Mouse (Mus musculus): ENCODE measurements around the gene Tnfrsf14.

Tnfrsf14 gene

DNA sequence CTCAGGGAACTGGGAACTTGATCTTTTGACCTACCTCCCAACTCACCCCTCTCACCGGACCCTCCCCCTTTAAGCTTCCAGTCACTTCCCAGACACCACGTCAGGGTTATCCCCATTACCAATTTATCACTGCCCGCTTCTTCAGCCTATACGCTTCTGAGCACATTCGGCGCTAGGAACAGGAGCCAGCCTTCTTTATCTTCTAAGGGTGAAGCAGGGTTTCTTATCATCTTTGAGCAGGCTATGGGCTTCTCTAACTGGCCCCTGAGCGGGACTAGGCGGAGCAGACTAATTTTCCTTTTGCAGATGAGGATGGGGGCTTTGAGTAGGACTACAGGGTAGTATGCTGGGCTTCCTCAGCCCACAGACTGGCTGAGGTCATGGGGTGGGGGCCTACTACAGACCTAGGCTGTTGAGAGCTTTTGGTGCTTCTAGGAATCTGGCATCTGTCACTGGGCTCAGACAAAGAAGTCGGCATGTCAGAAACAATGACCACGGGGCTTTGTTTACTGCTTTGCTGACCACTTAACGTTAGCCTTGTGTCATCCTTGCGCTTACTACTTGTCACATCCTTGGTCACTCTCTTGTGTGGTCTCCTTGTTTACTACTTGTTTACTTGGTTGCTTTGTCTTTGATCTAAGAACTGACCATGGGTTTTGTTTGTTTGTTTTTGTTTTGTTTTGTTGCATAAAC is at the start of gene Tnfrsf14:
Gene Tnfrsf14, minus strand, starts transcription at position 169 of the 693 bp plus-strand sequence.
- no peak for DNase-seq

DNA sequence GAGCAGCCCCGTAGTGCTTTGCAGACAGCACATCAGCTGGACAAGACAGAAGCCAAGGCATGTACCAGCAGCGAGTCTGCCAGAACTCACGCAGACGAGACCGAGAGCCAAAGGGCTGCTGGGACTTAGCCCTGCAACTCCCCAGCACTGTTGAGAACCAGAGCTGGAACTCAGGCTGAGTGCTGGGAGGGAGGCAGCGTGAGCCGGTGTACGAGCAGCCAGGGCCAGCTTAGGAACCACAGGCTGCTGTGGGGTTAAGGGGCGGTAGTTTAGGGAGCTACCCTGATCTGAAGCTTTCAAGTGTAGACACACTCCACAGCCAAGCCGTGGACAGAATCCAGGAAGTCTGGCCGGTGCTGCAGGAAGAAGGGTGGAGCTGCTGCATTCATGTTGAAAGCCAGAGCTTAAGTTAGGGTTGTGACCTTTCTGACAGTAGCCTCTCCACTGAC is 45.8 kb upstream of the Tnfrsf14 start:
- no peak for DNase-seq

GRCm38 (mm10) chr4:154972546-154972945 is 44.2 kb upstream of the Tnfrsf14 start:
- no peak for DNase-seq

- peak; percentile 61 for DNase-seq
These were observed 38.8 kb upstream of the Tnfrsf14 start for GRCm38 (mm10) chr4:154967173-154967572.

DNA sequence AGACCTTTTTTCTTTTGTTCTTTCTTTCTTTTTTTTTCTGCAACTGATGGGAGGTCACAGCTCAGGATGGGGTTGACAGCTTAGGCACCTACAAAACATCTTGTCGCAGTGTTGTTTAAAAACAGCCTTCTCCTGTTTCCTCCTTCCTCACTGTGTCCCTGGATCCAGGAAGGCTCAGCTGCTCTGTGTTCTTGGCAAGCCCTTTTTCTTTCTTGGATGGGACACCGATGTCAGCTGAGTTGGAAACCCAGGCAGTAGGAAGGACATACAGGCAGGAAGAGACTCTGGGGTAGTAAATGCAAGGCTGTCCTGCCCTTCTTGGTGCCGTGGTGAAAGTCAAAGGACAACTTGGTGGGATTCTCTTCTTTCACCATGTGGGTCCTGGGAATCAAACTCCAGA is 37.5 kb upstream of the Tnfrsf14 start:
- no peak for DNase-seq

GRCm38 (mm10) chr4:154964581-154965235 is 36.3 kb upstream of the Tnfrsf14 start:
- no peak for DNase-seq

- peak; percentile 91 for DNase-seq
These were observed 35.7 kb upstream of the Tnfrsf14 start, which contains the start of gene Pank4 for GRCm38 (mm10) chr4:154963901-154964580. Gene Pank4 (plus strand): TSS chr4:154964123.

DNA sequence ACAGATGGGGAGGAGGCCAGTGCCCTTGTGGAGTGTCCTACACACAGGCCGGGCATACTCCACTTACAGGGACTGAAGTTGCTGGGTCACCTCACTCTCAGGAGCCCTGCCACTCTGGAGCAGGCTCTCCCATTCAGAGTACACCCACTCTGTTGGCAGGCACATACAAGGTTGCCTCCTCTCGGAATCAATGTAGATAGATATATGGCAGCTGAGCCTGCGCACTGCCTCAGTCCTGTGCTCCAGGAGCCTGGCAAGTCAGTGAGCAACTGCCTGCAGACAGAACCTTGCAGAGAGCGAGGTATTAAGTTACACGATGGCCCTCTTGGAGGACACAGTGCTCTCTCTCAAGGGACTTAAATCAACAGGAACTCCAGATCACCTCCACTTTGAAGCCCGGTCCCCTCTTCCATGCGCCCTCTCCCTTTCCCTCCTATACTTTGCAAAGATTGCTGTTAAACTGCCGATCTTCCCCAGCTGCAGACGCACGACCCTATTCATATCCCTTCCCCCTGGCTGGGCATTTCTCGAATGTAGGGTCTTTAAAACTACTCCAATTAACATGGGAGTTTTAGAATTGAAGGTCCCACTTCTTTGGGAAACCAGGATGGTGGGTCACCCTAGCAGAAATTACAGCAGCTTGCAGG is 35.0 kb upstream of the Tnfrsf14 start:
- DNase-seq, result peak; percentile 48

DNA sequence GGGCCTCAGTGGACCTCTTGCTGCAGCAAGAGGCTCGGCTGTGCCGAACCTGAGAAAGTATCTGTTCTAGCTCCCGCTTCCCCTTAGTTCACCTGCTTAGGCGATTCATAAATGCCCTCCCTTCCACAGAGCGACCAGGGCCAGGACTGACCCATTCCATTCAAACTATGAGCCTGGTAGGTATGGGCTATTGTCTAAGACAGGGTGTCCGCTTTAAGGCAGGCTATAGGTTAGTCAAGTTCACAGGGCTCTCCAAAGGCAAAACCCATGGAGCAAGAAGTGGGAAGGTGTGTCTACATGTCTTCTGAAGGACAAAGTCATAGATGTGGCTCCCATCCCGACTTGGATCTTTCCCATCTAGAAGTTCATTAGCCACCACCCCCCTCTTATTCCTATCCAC is 34.3 kb upstream of the Tnfrsf14 start:
- no peak for DNase-seq

DNA sequence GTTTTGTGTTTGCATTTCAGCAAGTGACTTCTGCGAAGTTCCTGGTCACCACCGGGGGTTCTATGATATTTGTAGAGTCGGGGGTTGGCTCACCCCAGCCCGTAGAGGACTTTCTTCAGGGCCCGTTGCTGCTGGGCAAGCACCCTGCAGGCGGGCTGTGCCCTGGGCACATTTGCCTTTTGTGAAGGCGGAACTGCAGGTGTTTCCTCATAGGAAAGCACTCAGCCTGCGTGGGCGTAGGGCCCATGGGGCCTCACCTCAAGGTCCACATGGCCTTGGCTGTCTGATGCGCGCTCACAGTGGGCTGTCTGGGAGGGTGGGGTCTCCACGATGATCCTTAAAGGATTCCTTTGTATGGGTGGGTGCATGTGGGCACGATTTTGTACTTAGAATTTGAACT is 33.5 kb upstream of the Tnfrsf14 start:
- DNase-seq, result peak; percentile 46

DNA sequence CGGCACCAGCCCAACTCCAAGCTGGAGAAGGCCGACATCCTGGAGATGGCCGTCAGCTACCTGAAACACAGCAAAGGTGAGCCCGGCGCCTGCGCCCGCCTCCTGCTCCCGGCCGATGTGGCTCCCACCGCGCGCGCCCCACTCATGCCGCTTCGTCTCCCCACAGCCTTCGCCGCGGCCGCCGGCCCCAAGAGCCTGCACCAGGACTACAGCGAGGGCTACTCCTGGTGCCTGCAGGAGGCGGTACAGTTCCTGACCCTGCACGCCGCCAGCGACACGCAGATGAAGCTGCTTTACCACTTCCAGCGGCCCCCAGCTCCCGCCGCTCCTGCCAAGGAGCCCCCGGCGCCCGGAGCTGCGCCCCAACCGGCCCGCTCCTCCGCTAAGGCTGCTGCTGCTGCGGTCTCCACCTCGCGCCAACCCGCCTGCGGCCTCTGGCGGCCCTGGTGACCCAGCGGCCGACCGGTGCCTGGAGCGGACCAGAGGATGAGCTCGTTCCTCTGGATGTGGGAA is 32.9 kb upstream of the Tnfrsf14 start:
- DNase-seq, result peak; percentile 60

- peak; percentile 47 for DNase-seq
These were observed 32.4 kb upstream of the Tnfrsf14 start, which contains the start of gene Hes5 for GRCm38 (mm10) chr4:154960690-154961225. Gene Hes5 (plus strand): TSS chr4:154960923.

DNA sequence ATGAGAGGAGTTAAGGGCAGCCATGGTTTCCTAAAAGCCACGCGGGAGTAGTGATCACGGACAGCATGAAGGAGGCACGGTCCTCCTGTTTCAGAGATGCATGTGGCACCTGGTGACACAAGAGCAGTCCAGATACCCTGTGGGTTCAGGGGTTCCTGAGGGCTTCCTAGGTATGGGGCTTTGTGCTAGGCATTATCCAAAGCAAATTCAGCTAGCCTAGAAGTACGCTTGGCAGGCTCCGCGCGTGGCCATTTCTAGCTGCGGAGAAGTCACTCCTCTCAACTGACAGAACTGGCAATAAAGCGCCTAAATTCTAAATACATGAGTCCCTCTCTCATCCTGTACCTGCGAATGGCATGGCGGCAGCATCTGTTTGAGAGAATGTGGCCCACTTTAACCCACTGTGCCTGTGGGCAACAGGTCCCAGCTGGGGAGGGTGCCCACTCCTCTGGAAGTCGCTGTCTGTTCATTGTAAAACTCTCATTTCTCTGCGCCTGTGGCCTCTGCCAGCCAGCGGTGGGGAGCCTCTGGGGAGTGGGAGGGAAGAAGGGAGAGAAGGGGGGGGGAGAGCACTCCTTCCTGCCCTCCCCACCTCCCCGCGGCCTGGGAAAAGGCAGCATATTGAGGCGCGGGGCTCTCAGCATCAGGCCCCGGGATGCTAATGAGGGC is 31.8 kb upstream of the Tnfrsf14 start:
- no peak for DNase-seq

DNA sequence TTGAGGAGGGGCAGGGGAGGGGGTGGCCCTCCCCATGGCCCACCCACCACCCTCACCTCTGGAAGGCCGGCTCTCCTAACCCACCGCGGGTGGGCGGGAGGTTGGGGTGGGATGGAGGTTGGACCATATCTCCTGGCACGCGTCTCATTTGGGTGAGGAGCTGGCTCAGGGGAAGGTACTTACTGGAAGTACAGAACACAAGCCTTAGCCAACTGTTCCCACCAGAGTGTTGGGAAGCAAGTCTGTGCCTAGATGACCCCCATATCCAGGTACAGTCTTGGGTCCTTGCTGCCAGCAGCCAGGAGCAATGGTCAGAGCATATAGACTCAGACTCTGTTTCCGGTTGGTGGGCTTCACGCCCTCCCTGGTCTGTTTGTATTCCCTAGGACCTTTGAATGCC is 30.3 kb upstream of the Tnfrsf14 start:
- DNase-seq, result no peak

DNA sequence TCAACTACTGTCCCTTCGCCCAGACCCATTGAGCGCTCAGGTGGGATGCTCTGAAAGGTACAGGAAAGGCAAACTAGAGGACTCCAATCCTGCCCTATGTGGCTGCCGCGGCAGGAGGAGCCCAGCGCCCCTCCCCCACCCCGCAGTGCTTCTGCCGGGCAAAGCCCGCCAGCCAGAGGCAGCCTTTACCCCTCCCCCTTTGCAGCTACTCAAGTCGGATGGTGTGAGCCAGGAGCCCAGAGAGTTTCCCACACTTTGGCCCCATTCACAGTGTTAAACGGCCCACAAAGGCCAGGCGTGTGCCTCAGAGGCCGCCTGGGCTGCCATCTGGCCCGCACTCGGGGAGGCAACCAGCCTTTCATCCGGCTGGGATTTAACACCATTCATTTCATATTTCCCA is 29.8 kb upstream of the Tnfrsf14 start:
- peak; percentile 63 for DNase-seq

- no peak for DNase-seq
These were observed 29.1 kb upstream of the Tnfrsf14 start for GRCm38 (mm10) chr4:154957289-154957993.

DNA sequence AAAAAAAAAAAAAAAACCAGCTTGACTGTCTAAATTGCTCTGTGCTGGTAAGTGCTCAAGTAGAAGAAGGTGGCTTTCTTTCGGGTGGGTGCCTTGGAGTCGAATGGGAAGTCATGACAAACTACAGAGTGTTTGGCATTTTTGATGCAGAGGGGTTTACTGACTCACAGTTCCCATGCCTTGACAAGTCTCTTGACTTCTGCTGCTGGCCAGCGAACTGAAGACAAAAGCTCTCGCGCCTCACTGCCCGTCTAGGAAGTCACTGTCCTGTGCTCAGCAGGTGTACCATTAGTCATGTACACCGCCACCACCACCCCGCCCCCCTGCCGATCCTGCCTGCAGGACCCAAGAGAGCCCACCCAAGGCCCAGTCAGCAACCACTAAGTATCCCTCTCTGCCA is 28.2 kb upstream of the Tnfrsf14 start:
- DNase-seq, result no peak

- no peak for DNase-seq
These were observed 24.3 kb upstream of the Tnfrsf14 start for GRCm38 (mm10) chr4:154952461-154953241.

GRCm38 (mm10) chr4:154949589-154949982 is 21.2 kb upstream of the Tnfrsf14 start:
- no peak for DNase-seq

DNA sequence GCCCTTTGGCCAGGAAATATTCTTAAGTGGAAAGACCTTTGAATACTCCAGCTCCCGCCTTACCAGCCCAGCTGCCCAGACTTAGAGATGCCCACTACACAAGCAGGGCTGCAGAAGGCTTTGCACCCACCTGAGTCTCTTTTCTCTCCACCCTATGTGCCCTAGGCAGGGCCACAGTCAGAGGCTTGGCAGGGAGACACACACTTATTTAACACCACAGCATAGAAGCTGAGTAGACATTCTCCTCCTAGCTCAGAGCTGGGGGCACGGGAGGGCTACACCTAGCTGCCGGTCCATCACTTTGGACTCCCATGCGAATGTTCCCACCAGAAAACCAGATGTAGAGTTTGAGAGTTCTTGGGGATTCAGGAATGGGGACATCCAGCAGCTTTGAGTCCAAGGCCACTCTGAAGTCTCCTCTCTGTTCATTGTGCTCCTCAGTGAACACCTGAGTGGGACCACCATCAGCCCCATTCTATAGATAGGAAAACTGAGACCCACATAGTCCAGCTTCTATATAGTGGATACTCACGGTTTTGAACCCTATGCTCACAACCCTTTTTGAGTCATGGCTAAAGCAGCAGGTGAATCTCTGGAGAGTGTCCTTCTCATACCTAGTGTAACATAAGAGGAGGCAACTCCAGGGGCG is 20.7 kb upstream of the Tnfrsf14 start:
- no peak for DNase-seq
